Mouse (Mus musculus): ENCODE results near the gene Gm49337. TPM values are rescaled to one million over a fixed set of nuclear protein-coding genes. Genes with fewer than 3 reads are reported as not detected.
"Not testable (repeated sequence)": the region's sequence is repeated elsewhere in the genome, so short reads cannot be mapped to it uniquely, and the experiment has no call there.

Gene Gm49337
- polyA plus RNA-seq, 1 experiment from 2014 or later = not detected

- H3K27ac ChIP-seq (replicated peaks; ENCODE audit: low read depth, low read length); H3K27me3 ChIP-seq (ENCODE audit: control insufficient read depth, insufficient read depth, low read length); H3K9me3 ChIP-seq (replicated peaks; ENCODE audit: control insufficient read depth, low read length); H3K9ac ChIP-seq (replicated peaks; ENCODE audit: low read length); ATAC-seq (replicated peaks; ENCODE audit: insufficient number of reproducible peaks, low FRiP score, low TSS enrichment, low read depth); H3K4me3 ChIP-seq (ENCODE audit: low read depth, low read length); H3K36me3 ChIP-seq (replicated peaks; ENCODE audit: control insufficient read depth, insufficient read depth, low read depth, low read length); H3K4me2 ChIP-seq (ENCODE audit: low read depth, low read length); H3K4me1 ChIP-seq (ENCODE audit: control insufficient read depth, insufficient read depth, low read length): not testable (repeated sequence)
- WGBS = 38% methylated on average over 3 of the region's 3 CpGs
- DNase-seq (ENCODE audit: low spot score) = peak; percentile 43
Measured at GRCm38 (mm10) chr4:116245926-116246325, 72.7 kb downstream of the Gm49337 start.

GRCm38 (mm10) chr4:116249986-116250385 lies 76.8 kb downstream of the Gm49337 start:
- 96% methylated on average over 3 of the region's 3 CpGs for WGBS
- no peak overlapping the region for H3K4me2 ChIP-seq (ENCODE audit: low read depth, low read length)
- H3K27ac ChIP-seq (replicated peaks; ENCODE audit: low read depth, low read length) = no peak overlapping the region
- no peaks in the 10 kb centered on the region; the same call in 1 of the 2 replicates for H3K36me3 ChIP-seq (replicated peaks; ENCODE audit: control insufficient read depth, insufficient read depth, low read depth, low read length)
- H3K4me1 ChIP-seq (ENCODE audit: control insufficient read depth, insufficient read depth, low read length) = no peaks in the 10 kb centered on the region
- H3K27me3 ChIP-seq (ENCODE audit: control insufficient read depth, insufficient read depth, low read length) = no peaks in the 10 kb centered on the region
- ATAC-seq (replicated peaks; ENCODE audit: insufficient number of reproducible peaks, low FRiP score, low TSS enrichment, low read depth) (no peak), DNase-seq (ENCODE audit: low spot score) (no peak)
- no peak overlapping the region for H3K4me3 ChIP-seq (ENCODE audit: low read depth, low read length)
- H3K9ac ChIP-seq (replicated peaks; ENCODE audit: low read length) = no peak overlapping the region
- no peaks in the 10 kb centered on the region for H3K9me3 ChIP-seq (replicated peaks; ENCODE audit: control insufficient read depth, low read length)

- Histone ChIP-seq H3K9ac (replicated peaks; ENCODE audit: low read length) (no peak overlapping the region), H3K4me2 (ENCODE audit: low read depth, low read length) (no peak overlapping the region), H3K4me1 (ENCODE audit: control insufficient read depth, insufficient read depth, low read length) (no peaks in the 10 kb centered on the region), H3K36me3 (replicated peaks; ENCODE audit: control insufficient read depth, insufficient read depth, low read depth, low read length) (peaks cover 5% of the 10 kb centered on the region), H3K27ac (replicated peaks; ENCODE audit: low read depth, low read length) (no peak overlapping the region), H3K9me3 (replicated peaks; ENCODE audit: control insufficient read depth, low read length) (no peaks in the 10 kb centered on the region), H3K27me3 (ENCODE audit: control insufficient read depth, insufficient read depth, low read length) (no peaks in the 10 kb centered on the region), H3K4me3 (ENCODE audit: low read depth, low read length) (no peak overlapping the region)
- 92% methylated on average over 6 of the region's 6 CpGs for WGBS
- DNase-seq (ENCODE audit: low spot score) = no peak
- ATAC-seq (replicated peaks; ENCODE audit: insufficient number of reproducible peaks, low FRiP score, low TSS enrichment, low read depth) = no peak
Measured at GRCm38 (mm10) chr4:116268220-116268619, 95.0 kb downstream of the Gm49337 start.

GRCm38 (mm10) chr4:116282211-116282610 lies 109.0 kb downstream of the Gm49337 start:
- Histone ChIP-seq H3K27ac (replicated peaks; ENCODE audit: low read depth, low read length) (no peak overlapping the region), H3K4me1 (ENCODE audit: control insufficient read depth, insufficient read depth, low read length) (no peaks in the 10 kb centered on the region), H3K9me3 (replicated peaks; ENCODE audit: control insufficient read depth, low read length) (no peaks in the 10 kb centered on the region), H3K4me3 (ENCODE audit: low read depth, low read length) (no peak overlapping the region), H3K27me3 (ENCODE audit: control insufficient read depth, insufficient read depth, low read length) (no peaks in the 10 kb centered on the region), H3K9ac (replicated peaks; ENCODE audit: low read length) (no peak overlapping the region), H3K4me2 (ENCODE audit: low read depth, low read length) (no peak overlapping the region), H3K36me3 (replicated peaks; ENCODE audit: control insufficient read depth, insufficient read depth, low read depth, low read length) (no peaks in the 10 kb centered on the region; the same call in 1 of the 2 replicates)
- no peak for DNase-seq (ENCODE audit: low spot score)
- ATAC-seq (replicated peaks; ENCODE audit: insufficient number of reproducible peaks, low FRiP score, low TSS enrichment, low read depth) = no peak
- 77% methylated on average over 2 of the region's 2 CpGs for WGBS

- no peak for DNase-seq (ENCODE audit: low spot score)
- Histone ChIP-seq H3K27ac (replicated peaks; ENCODE audit: low read depth, low read length) (no peak overlapping the region), H3K4me2 (ENCODE audit: low read depth, low read length) (no peak overlapping the region), H3K4me1 (ENCODE audit: control insufficient read depth, insufficient read depth, low read length) (no peaks in the 10 kb centered on the region), H3K27me3 (ENCODE audit: control insufficient read depth, insufficient read depth, low read length) (no peaks in the 10 kb centered on the region), H3K9me3 (replicated peaks; ENCODE audit: control insufficient read depth, low read length) (no peaks in the 10 kb centered on the region), H3K4me3 (ENCODE audit: low read depth, low read length) (no peak overlapping the region), H3K9ac (replicated peaks; ENCODE audit: low read length) (no peak overlapping the region), H3K36me3 (replicated peaks; ENCODE audit: control insufficient read depth, insufficient read depth, low read depth, low read length) (peaks cover 25% of the 10 kb centered on the region)
- WGBS = 91% methylated on average over 6 of the region's 6 CpGs
- no peak for ATAC-seq (replicated peaks; ENCODE audit: insufficient number of reproducible peaks, low FRiP score, low TSS enrichment, low read depth)
Measured at GRCm38 (mm10) chr4:116291561-116291960, 118.4 kb downstream of the Gm49337 start.

GRCm38 (mm10) chr4:116293296-116293695 lies 120.1 kb downstream of the Gm49337 start:
- H3K4me2 ChIP-seq (ENCODE audit: low read depth, low read length) = no peak overlapping the region
- peaks cover 25% of the 10 kb centered on the region for H3K36me3 ChIP-seq (replicated peaks; ENCODE audit: control insufficient read depth, insufficient read depth, low read depth, low read length)
- no peak overlapping the region for H3K27ac ChIP-seq (replicated peaks; ENCODE audit: low read depth, low read length)
- ATAC-seq (replicated peaks; ENCODE audit: insufficient number of reproducible peaks, low FRiP score, low TSS enrichment, low read depth) (no peak), DNase-seq (ENCODE audit: low spot score) (no peak)
- H3K4me1 ChIP-seq (ENCODE audit: control insufficient read depth, insufficient read depth, low read length) = no peaks in the 10 kb centered on the region
- no peaks in the 10 kb centered on the region for H3K27me3 ChIP-seq (ENCODE audit: control insufficient read depth, insufficient read depth, low read length)
- no peaks in the 10 kb centered on the region for H3K9me3 ChIP-seq (replicated peaks; ENCODE audit: control insufficient read depth, low read length)
- H3K9ac ChIP-seq (replicated peaks; ENCODE audit: low read length) = no peak overlapping the region
- 86% methylated on average over 12 of the region's 12 CpGs for WGBS
- H3K4me3 ChIP-seq (ENCODE audit: low read depth, low read length) = no peak overlapping the region

GRCm38 (mm10) chr4:116300878-116301355 lies 127.7 kb downstream of the Gm49337 start:
- no peak for DNase-seq (ENCODE audit: low spot score)
- Histone ChIP-seq H3K36me3 (replicated peaks; ENCODE audit: control insufficient read depth, insufficient read depth, low read depth, low read length) (peaks cover 6% of the 10 kb centered on the region), H3K4me1 (ENCODE audit: control insufficient read depth, insufficient read depth, low read length) (no peaks in the 10 kb centered on the region), H3K9me3 (replicated peaks; ENCODE audit: control insufficient read depth, low read length) (no peaks in the 10 kb centered on the region), H3K4me2 (ENCODE audit: low read depth, low read length) (no peak overlapping the region), H3K27ac (replicated peaks; ENCODE audit: low read depth, low read length) (no peak overlapping the region), H3K4me3 (ENCODE audit: low read depth, low read length) (no peak overlapping the region), H3K9ac (replicated peaks; ENCODE audit: low read length) (no peak overlapping the region), H3K27me3 (ENCODE audit: control insufficient read depth, insufficient read depth, low read length) (no peaks in the 10 kb centered on the region)
- WGBS = 68% methylated on average over 4 of the region's 4 CpGs
- ATAC-seq (replicated peaks; ENCODE audit: insufficient number of reproducible peaks, low FRiP score, low TSS enrichment, low read depth) = no peak

GRCm38 (mm10) chr4:116304551-116304950 lies 131.4 kb downstream of the Gm49337 start:
- 8% methylated on average over 1 of the region's 1 CpGs for WGBS
- Histone ChIP-seq H3K36me3 (replicated peaks; ENCODE audit: control insufficient read depth, insufficient read depth, low read depth, low read length) (peaks cover 6% of the 10 kb centered on the region; the same call in 1 of the 2 replicates), H3K4me3 (ENCODE audit: low read depth, low read length) (no peak overlapping the region), H3K27me3 (ENCODE audit: control insufficient read depth, insufficient read depth, low read length) (no peaks in the 10 kb centered on the region), H3K9me3 (replicated peaks; ENCODE audit: control insufficient read depth, low read length) (no peaks in the 10 kb centered on the region), H3K4me1 (ENCODE audit: control insufficient read depth, insufficient read depth, low read length) (no peaks in the 10 kb centered on the region), H3K27ac (replicated peaks; ENCODE audit: low read depth, low read length) (no peak overlapping the region), H3K4me2 (ENCODE audit: low read depth, low read length) (no peak overlapping the region), H3K9ac (replicated peaks; ENCODE audit: low read length) (no peak overlapping the region)
- ATAC-seq (replicated peaks; ENCODE audit: insufficient number of reproducible peaks, low FRiP score, low TSS enrichment, low read depth) (no peak), DNase-seq (ENCODE audit: low spot score) (no peak)

Measured in embryonic facial prominence, embryonic 11.5 days (tissue).